Mouse (Mus musculus): ENCODE data around the gene Krt12. TPM values are rescaled to one million over a fixed set of nuclear protein-coding genes. Genes with fewer than 3 reads are reported as not detected.

The Krt12 gene
- polyA plus RNA-seq, 1 experiment from 2014 or later = not detected

- Histone ChIP-seq H3K27me3 (ENCODE audit: control insufficient read depth, insufficient read depth, low read length) (no peaks in the 10 kb centered on the region), H3K9me3 (replicated peaks; ENCODE audit: control insufficient read depth, low read length) (no peaks in the 10 kb centered on the region), H3K9ac (replicated peaks; ENCODE audit: low read length) (no peak overlapping the region), H3K36me3 (replicated peaks; ENCODE audit: control insufficient read depth, insufficient read depth, low read depth, low read length) (no peaks in the 10 kb centered on the region), H3K4me2 (ENCODE audit: low read depth, low read length) (no peak overlapping the region), H3K4me1 (ENCODE audit: control insufficient read depth, insufficient read depth, low read length) (no peaks in the 10 kb centered on the region), H3K27ac (replicated peaks; ENCODE audit: low read depth, low read length) (no peak overlapping the region), H3K4me3 (ENCODE audit: low read depth, low read length) (no peak overlapping the region)
- no peak for DNase-seq (ENCODE audit: low spot score)
- no peak for ATAC-seq (replicated peaks; ENCODE audit: insufficient number of reproducible peaks, low FRiP score, low TSS enrichment, low read depth)
- WGBS = 73% methylated on average over 10 of the region's 10 CpGs
Observed at GRCm38 (mm10) chr11:99454759-99455158, 32.7 kb upstream of the Krt12 start.

GRCm38 (mm10) chr11:99454044-99454443 lies 32.0 kb upstream of the Krt12 start:
- Histone ChIP-seq H3K4me2 (ENCODE audit: low read depth, low read length) (no peak overlapping the region), H3K9me3 (replicated peaks; ENCODE audit: control insufficient read depth, low read length) (no peaks in the 10 kb centered on the region), H3K36me3 (replicated peaks; ENCODE audit: control insufficient read depth, insufficient read depth, low read depth, low read length) (no peaks in the 10 kb centered on the region), H3K4me3 (ENCODE audit: low read depth, low read length) (no peak overlapping the region), H3K27me3 (ENCODE audit: control insufficient read depth, insufficient read depth, low read length) (no peaks in the 10 kb centered on the region), H3K4me1 (ENCODE audit: control insufficient read depth, insufficient read depth, low read length) (no peaks in the 10 kb centered on the region), H3K9ac (replicated peaks; ENCODE audit: low read length) (no peak overlapping the region), H3K27ac (replicated peaks; ENCODE audit: low read depth, low read length) (no peak overlapping the region)
- DNase-seq (ENCODE audit: low spot score) = no peak
- WGBS = 88% methylated on average over 4 of the region's 4 CpGs
- no peak for ATAC-seq (replicated peaks; ENCODE audit: insufficient number of reproducible peaks, low FRiP score, low TSS enrichment, low read depth)

- ATAC-seq (replicated peaks; ENCODE audit: insufficient number of reproducible peaks, low FRiP score, low TSS enrichment, low read depth) = no peak
- H3K9ac ChIP-seq (replicated peaks; ENCODE audit: low read length) = no peak overlapping the region
- H3K27ac ChIP-seq (replicated peaks; ENCODE audit: low read depth, low read length) = no peak overlapping the region
- no peaks in the 10 kb centered on the region for H3K9me3 ChIP-seq (replicated peaks; ENCODE audit: control insufficient read depth, low read length)
- no peak overlapping the region for H3K4me2 ChIP-seq (ENCODE audit: low read depth, low read length)
- no peak overlapping the region for H3K4me3 ChIP-seq (ENCODE audit: low read depth, low read length)
- no peaks in the 10 kb centered on the region for H3K4me1 ChIP-seq (ENCODE audit: control insufficient read depth, insufficient read depth, low read length)
- no peaks in the 10 kb centered on the region for H3K27me3 ChIP-seq (ENCODE audit: control insufficient read depth, insufficient read depth, low read length)
- no peaks in the 10 kb centered on the region for H3K36me3 ChIP-seq (replicated peaks; ENCODE audit: control insufficient read depth, insufficient read depth, low read depth, low read length)
- DNase-seq (ENCODE audit: low spot score) = no peak
- WGBS = 46% methylated on average over 2 of the region's 2 CpGs
Observed at GRCm38 (mm10) chr11:99448769-99449168, 26.7 kb upstream of the Krt12 start.

GRCm38 (mm10) chr11:99441220-99441619 lies 19.2 kb upstream of the Krt12 start:
- DNase-seq (ENCODE audit: low spot score) (no peak), ATAC-seq (replicated peaks; ENCODE audit: insufficient number of reproducible peaks, low FRiP score, low TSS enrichment, low read depth) (no peak)
- no peaks in the 10 kb centered on the region for H3K36me3 ChIP-seq (replicated peaks; ENCODE audit: control insufficient read depth, insufficient read depth, low read depth, low read length)
- H3K9ac ChIP-seq (replicated peaks; ENCODE audit: low read length) = no peak overlapping the region
- no peak overlapping the region for H3K4me3 ChIP-seq (ENCODE audit: low read depth, low read length)
- H3K27ac ChIP-seq (replicated peaks; ENCODE audit: low read depth, low read length) = no peak overlapping the region
- no peaks in the 10 kb centered on the region for H3K9me3 ChIP-seq (replicated peaks; ENCODE audit: control insufficient read depth, low read length)
- H3K27me3 ChIP-seq (ENCODE audit: control insufficient read depth, insufficient read depth, low read length) = no peaks in the 10 kb centered on the region
- WGBS = 75% methylated on average over 8 of the region's 8 CpGs
- H3K4me2 ChIP-seq (ENCODE audit: low read depth, low read length) = no peak overlapping the region
- H3K4me1 ChIP-seq (ENCODE audit: control insufficient read depth, insufficient read depth, low read length) = no peaks in the 10 kb centered on the region

- Histone ChIP-seq H3K27me3 (ENCODE audit: control insufficient read depth, insufficient read depth, low read length) (no peaks in the 10 kb centered on the region), H3K36me3 (replicated peaks; ENCODE audit: control insufficient read depth, insufficient read depth, low read depth, low read length) (no peaks in the 10 kb centered on the region), H3K4me2 (ENCODE audit: low read depth, low read length) (no peak overlapping the region), H3K4me3 (ENCODE audit: low read depth, low read length) (no peak overlapping the region), H3K9me3 (replicated peaks; ENCODE audit: control insufficient read depth, low read length) (no peaks in the 10 kb centered on the region), H3K27ac (replicated peaks; ENCODE audit: low read depth, low read length) (no peak overlapping the region), H3K9ac (replicated peaks; ENCODE audit: low read length) (no peak overlapping the region), H3K4me1 (ENCODE audit: control insufficient read depth, insufficient read depth, low read length) (no peaks in the 10 kb centered on the region)
- 65% methylated on average over 10 of the region's 10 CpGs for WGBS
- DNase-seq (ENCODE audit: low spot score) (no peak), ATAC-seq (replicated peaks; ENCODE audit: insufficient number of reproducible peaks, low FRiP score, low TSS enrichment, low read depth) (no peak)
Observed at GRCm38 (mm10) chr11:99439465-99439864, 17.4 kb upstream of the Krt12 start.

- DNase-seq (ENCODE audit: low spot score) = no peak
- no peak within 1 kb of the TSS for H3K9ac ChIP-seq (replicated peaks; ENCODE audit: low read length)
- 48% methylated on average over 10 of the region's 10 CpGs for WGBS
- ATAC-seq (replicated peaks; ENCODE audit: insufficient number of reproducible peaks, low FRiP score, low TSS enrichment, low read depth) = no peak
- H3K36me3 ChIP-seq (replicated peaks; ENCODE audit: control insufficient read depth, insufficient read depth, low read depth, low read length) = no peaks in the 10 kb centered on the region
- H3K27ac ChIP-seq (replicated peaks; ENCODE audit: low read depth, low read length) = no peak within 1 kb of the TSS
- no peaks in the 10 kb centered on the region for H3K9me3 ChIP-seq (replicated peaks; ENCODE audit: control insufficient read depth, low read length)
- H3K4me3 ChIP-seq (ENCODE audit: low read depth, low read length) = no peak within 1 kb of the TSS
- H3K4me1 ChIP-seq (ENCODE audit: control insufficient read depth, insufficient read depth, low read length) = no peaks in the 10 kb centered on the region
- H3K27me3 ChIP-seq (ENCODE audit: control insufficient read depth, insufficient read depth, low read length) = no peaks in the 10 kb centered on the region
- no peak within 1 kb of the TSS for H3K4me2 ChIP-seq (ENCODE audit: low read depth, low read length)
Observed at GRCm38 (mm10) chr11:99437972-99438371, 15.9 kb upstream of the Krt12 start, which contains the start of gene Krt20. Gene Krt20, minus strand, starts transcription at chr11:99438150.

GRCm38 (mm10) chr11:99436625-99437024 lies 14.6 kb upstream of the Krt12 start:
- 77% methylated on average over 4 of the region's 4 CpGs for WGBS
- Histone ChIP-seq H3K4me3 (ENCODE audit: low read depth, low read length) (no peak overlapping the region), H3K27ac (replicated peaks; ENCODE audit: low read depth, low read length) (no peak overlapping the region), H3K36me3 (replicated peaks; ENCODE audit: control insufficient read depth, insufficient read depth, low read depth, low read length) (no peaks in the 10 kb centered on the region), H3K4me1 (ENCODE audit: control insufficient read depth, insufficient read depth, low read length) (no peaks in the 10 kb centered on the region), H3K27me3 (ENCODE audit: control insufficient read depth, insufficient read depth, low read length) (no peaks in the 10 kb centered on the region), H3K4me2 (ENCODE audit: low read depth, low read length) (no peak overlapping the region), H3K9me3 (replicated peaks; ENCODE audit: control insufficient read depth, low read length) (no peaks in the 10 kb centered on the region), H3K9ac (replicated peaks; ENCODE audit: low read length) (no peak overlapping the region)
- ATAC-seq (replicated peaks; ENCODE audit: insufficient number of reproducible peaks, low FRiP score, low TSS enrichment, low read depth) = no peak
- DNase-seq (ENCODE audit: low spot score) = no peak

GRCm38 (mm10) chr11:99430670-99431069 lies 8.6 kb upstream of the Krt12 start:
- no peak for ATAC-seq (replicated peaks; ENCODE audit: insufficient number of reproducible peaks, low FRiP score, low TSS enrichment, low read depth)
- Histone ChIP-seq H3K36me3 (replicated peaks; ENCODE audit: control insufficient read depth, insufficient read depth, low read depth, low read length) (no peaks in the 10 kb centered on the region), H3K27me3 (ENCODE audit: control insufficient read depth, insufficient read depth, low read length) (no peaks in the 10 kb centered on the region), H3K27ac (replicated peaks; ENCODE audit: low read depth, low read length) (no peak overlapping the region), H3K9ac (replicated peaks; ENCODE audit: low read length) (no peak overlapping the region), H3K4me1 (ENCODE audit: control insufficient read depth, insufficient read depth, low read length) (no peaks in the 10 kb centered on the region), H3K9me3 (replicated peaks; ENCODE audit: control insufficient read depth, low read length) (no peaks in the 10 kb centered on the region), H3K4me3 (ENCODE audit: low read depth, low read length) (no peak overlapping the region), H3K4me2 (ENCODE audit: low read depth, low read length) (no peak overlapping the region)
- 51% methylated on average over 12 of the region's 12 CpGs for WGBS
- peak; percentile 30 for DNase-seq (ENCODE audit: low spot score)
